Mouse (Mus musculus) CH12.LX (cell line): ENCODE measurements around the gene Wnt5b.

Source experiments
- CTCF ChIP-seq, 2 experiments: IDR thresholded peaks in 1 of 2; conservative IDR thresholded peaks in 1 of 2; 2 replicates each; pipeline ENCODE4 v1.5.1; 2011 to 2012; ENCODE audit warnings: low read depth in 2 of 2, low read length in 2 of 2, improper control_type of control experiment in 1 of 2, inconsistent platforms in 1 of 2, mild to moderate bottlenecking in 1 of 2, moderate library complexity in 1 of 2
- JUN ChIP-seq: IDR thresholded peaks from 2 replicates; pipeline ENCODE4 v1.6.1; 2011; ENCODE audit warnings: low read depth, mild to moderate bottlenecking, low read length, improper control_type of control experiment, moderate library complexity; ENCODE audit not compliant: insufficient read depth
- MAFK ChIP-seq: IDR thresholded peaks from 2 replicates; pipeline ENCODE4 v1.6.1; 2011; ENCODE audit warnings: low read length, improper control_type of control experiment; ENCODE audit not compliant: insufficient replicate concordance
- POLR2A ChIP-seq: IDR thresholded peaks from 2 replicates; pipeline ENCODE4 v1.6.1; 2011; ENCODE audit warnings: low read depth, mild to moderate bottlenecking, improper control_type of control experiment, low read length
- TCF12 ChIP-seq: IDR thresholded peaks from 2 replicates; pipeline ENCODE4 v1.6.1; 2014; ENCODE audit warnings: low read depth, mild to moderate bottlenecking, inconsistent platforms, low read length, improper control_type of control experiment

DNA sequence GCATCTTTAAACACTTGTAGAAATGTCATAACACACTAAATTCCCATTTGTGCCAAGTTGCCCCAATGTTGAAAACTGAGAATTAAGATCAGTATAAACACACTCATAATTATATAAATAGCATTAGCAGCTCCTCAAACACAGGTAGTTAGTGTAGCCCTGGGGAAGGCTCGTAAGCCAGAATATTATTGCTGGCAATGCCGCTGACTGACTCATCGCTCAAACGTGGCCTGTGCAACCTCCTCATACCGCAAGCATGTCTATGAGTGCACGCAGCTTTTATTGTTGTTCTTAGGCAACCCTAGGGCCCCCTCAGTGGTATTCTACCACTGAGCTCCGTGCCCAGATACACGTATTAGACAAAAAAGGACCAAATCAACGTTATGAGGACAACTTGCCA, 151.3 kb downstream of the Wnt5b start:
- TF ChIP-seq JUN (no peak), CTCF (conservative IDR thresholded peaks at IDR 0.05 in 1 of 2, IDR thresholded peaks at IDR 0.05 in 1 of 2; ENCODE audit: low read depth in 2 of 2, low read length in 2 of 2) (no peak), POLR2A (no peak), TCF12 (no peak), MAFK (no peak)
